Comparison of ENCODE assay signal across 29 mouse cellular contexts in genomic region chr1:72728781-72729180, GRCm38 (mm10). TPM values are rescaled to one million over a fixed set of nuclear protein-coding genes. Genes with fewer than 3 reads are reported as not detected.
DNase-seq lines count a peak whose midpoint lies in the region; ATAC-seq and TF ChIP-seq lines count a peak whose summit lies in the region.
"Had no signal": no experiment of that assay in that cellular context is flagged by ENCODE, and none has a peak within 500 bp of the region (broad histone marks: within the 10 kb centered on the region; RNA-seq: fewer than 3 reads in every experiment).

No protein-coding gene starts in this region.

- no peak for TF ChIP-seq CTCF in intestine, postnatal 0 days (IDR thresholded peaks at IDR 0.05; ENCODE audit: low read depth)
- no peak for TF ChIP-seq CTCF in kidney, postnatal 0 days (IDR thresholded peaks at IDR 0.05; ENCODE audit: low read depth)

- ATAC-seq in intestine, embryonic 15.5 days, result peak; percentile 68
- ATAC-seq in intestine, postnatal 0 days, result no peak
- ATAC-seq in kidney, postnatal 0 days (replicated peaks; ENCODE audit: low FRiP score, low read depth), result no peak
- ATAC-seq in limb, embryonic 13.5 days (ENCODE audit: low FRiP score, low read depth), result peak; percentile 25; the same call in 1 of the 2 replicates
- ATAC-seq in neural tube, embryonic 14.5 days (ENCODE audit: low read depth), result peak; percentile 79
- no peak for ATAC-seq in hindbrain, embryonic 11.5 days (ENCODE audit: low FRiP score)
- ATAC-seq: forebrain, embryonic 14.5 days; forebrain, postnatal 0 days; Patski had no signal

- no peaks in the 10 kb centered on the region for H3K27me3 ChIP-seq in intestine, embryonic 15.5 days (replicated peaks)
- no peaks in the 10 kb centered on the region for H3K27me3 ChIP-seq in intestine, postnatal 0 days (replicated peaks; ENCODE audit: control insufficient read depth, insufficient read depth, low read length)
- no peaks in the 10 kb centered on the region for H3K27me3 ChIP-seq in kidney, postnatal 0 days (ENCODE audit: insufficient read depth, low read length)
- no peaks in the 10 kb centered on the region; the same call in 1 of the 2 replicates for H3K27me3 ChIP-seq in limb, embryonic 13.5 days
- H3K27me3 ChIP-seq in neural tube, embryonic 14.5 days (ENCODE audit: control insufficient read depth, insufficient read depth, low read length), result no peaks in the 10 kb centered on the region
- no peaks in the 10 kb centered on the region for H3K27me3 ChIP-seq in hindbrain, embryonic 11.5 days (ENCODE audit: control insufficient read depth, insufficient read depth, low read length)
- H3K27me3 ChIP-seq: CH12.LX; embryonic facial prominence, embryonic 12.5 days; embryonic facial prominence, embryonic 15.5 days; hindbrain, embryonic 13.5 days; Patski had no signal

- H3K4me1 ChIP-seq in intestine, embryonic 15.5 days (replicated peaks), result no peaks in the 10 kb centered on the region
- no peaks in the 10 kb centered on the region for H3K4me1 ChIP-seq in intestine, postnatal 0 days (replicated peaks; ENCODE audit: control insufficient read depth, insufficient read depth, low read length)
- H3K4me1 ChIP-seq in kidney, postnatal 0 days (replicated peaks; ENCODE audit: insufficient read depth, low read length), result no peaks in the 10 kb centered on the region
- H3K4me1 ChIP-seq in limb, embryonic 13.5 days, result peaks cover 31% of the 10 kb centered on the region
- no peaks in the 10 kb centered on the region for H3K4me1 ChIP-seq in neural tube, embryonic 14.5 days (ENCODE audit: control insufficient read depth, insufficient read depth, low read length)
- no peaks in the 10 kb centered on the region for H3K4me1 ChIP-seq in hindbrain, embryonic 11.5 days (replicated peaks; ENCODE audit: control insufficient read depth, insufficient read depth, low read length)
- H3K4me1 ChIP-seq: hindbrain, embryonic 13.5 days had no signal

- no peak overlapping the region for H3K9ac ChIP-seq in intestine, embryonic 15.5 days
- H3K9ac ChIP-seq in intestine, postnatal 0 days (ENCODE audit: low read depth, low read length), result no peak overlapping the region
- H3K9ac ChIP-seq in kidney, postnatal 0 days (ENCODE audit: low read depth, low read length), result no peak overlapping the region
- H3K9ac ChIP-seq in limb, embryonic 13.5 days, result no peak overlapping the region
- H3K9ac ChIP-seq in neural tube, embryonic 14.5 days (replicated peaks; ENCODE audit: low read depth, low read length), result no peak overlapping the region
- no peak overlapping the region for H3K9ac ChIP-seq in hindbrain, embryonic 11.5 days (ENCODE audit: low read depth, low read length)
- H3K9ac ChIP-seq: embryonic facial prominence, embryonic 12.5 days; embryonic facial prominence, embryonic 15.5 days; forebrain, postnatal 0 days; hindbrain, embryonic 13.5 days had no signal

- DNase-seq in kidney, postnatal 0 days (ENCODE audit: low spot score), result peak; percentile 64
- DNase-seq in kidney, postnatal 25 days, result no peak
- no peak for DNase-seq in hindbrain, embryonic 11.5 days (ENCODE audit: low spot score)
- DNase-seq: adrenal gland, postnatal 10 days; adrenal gland, postnatal 36 days; B cell, adult 2 months; cerebellum, adult 18-20 months; cerebellum, adult 9-10 months; cerebellum, postnatal 14 days; forebrain, postnatal 0 days; gastrocnemius, adult 2 months; gastrocnemius, postnatal 14 days; heart, adult 11 months had no signal

- H3K9me3 ChIP-seq in intestine, embryonic 15.5 days, result no peaks in the 10 kb centered on the region
- H3K9me3 ChIP-seq in intestine, postnatal 0 days (ENCODE audit: control insufficient read depth), result no peaks in the 10 kb centered on the region
- no peaks in the 10 kb centered on the region for H3K9me3 ChIP-seq in kidney, postnatal 0 days (replicated peaks; ENCODE audit: low read length)
- H3K9me3 ChIP-seq in limb, embryonic 13.5 days, result no peaks in the 10 kb centered on the region
- H3K9me3 ChIP-seq in neural tube, embryonic 14.5 days (ENCODE audit: control insufficient read depth, low read length), result no peaks in the 10 kb centered on the region
- no peaks in the 10 kb centered on the region for H3K9me3 ChIP-seq in hindbrain, embryonic 11.5 days (ENCODE audit: control insufficient read depth, low read length)
- H3K9me3 ChIP-seq: embryonic facial prominence, embryonic 12.5 days; embryonic facial prominence, embryonic 15.5 days; G1E; hindbrain, embryonic 13.5 days had no signal

- H3K4me3 ChIP-seq in intestine, embryonic 15.5 days (replicated peaks), result no peak overlapping the region
- H3K4me3 ChIP-seq in intestine, postnatal 0 days (ENCODE audit: low read depth, low read length), result no peak overlapping the region
- H3K4me3 ChIP-seq in kidney, postnatal 0 days (replicated peaks; ENCODE audit: low read depth, low read length), result no peak overlapping the region
- no peak overlapping the region for H3K4me3 ChIP-seq in limb, embryonic 13.5 days
- no peak overlapping the region for H3K4me3 ChIP-seq in neural tube, embryonic 14.5 days (ENCODE audit: low read depth, low read length)
- H3K4me3 ChIP-seq in hindbrain, embryonic 11.5 days (ENCODE audit: low read depth, low read length), result no peak overlapping the region
- H3K4me3 ChIP-seq: embryonic facial prominence, embryonic 12.5 days; embryonic facial prominence, embryonic 15.5 days; gastrocnemius, adult 2 months; hindbrain, embryonic 13.5 days had no signal

- H3K27ac ChIP-seq in intestine, embryonic 15.5 days, result no peak overlapping the region
- no peak overlapping the region for H3K27ac ChIP-seq in intestine, postnatal 0 days (ENCODE audit: low read depth, low read length)
- no peak overlapping the region for H3K27ac ChIP-seq in kidney, postnatal 0 days
- H3K27ac ChIP-seq in limb, embryonic 13.5 days, result peak overlapping the region; percentile 49; the same call in 1 of the 2 replicates
- H3K27ac ChIP-seq in neural tube, embryonic 14.5 days (ENCODE audit: low read depth, low read length), result no peak overlapping the region
- no peak overlapping the region for H3K27ac ChIP-seq in hindbrain, embryonic 11.5 days (ENCODE audit: low read depth, low read length)
- H3K27ac ChIP-seq: gastrocnemius, adult 2 months; hindbrain, embryonic 13.5 days had no signal

- 35% methylated on average over 4 of the region's 4 CpGs for WGBS in intestine, embryonic 15.5 days
- WGBS in intestine, postnatal 0 days, result 46% methylated on average over 4 of the region's 4 CpGs
- 32% methylated on average over 4 of the region's 4 CpGs for WGBS in kidney, postnatal 0 days
- 26% methylated on average over 4 of the region's 4 CpGs for WGBS in limb, embryonic 13.5 days
- WGBS in neural tube, embryonic 14.5 days, result 23% methylated on average over 4 of the region's 4 CpGs
- 92% methylated on average over 4 of the region's 4 CpGs for WGBS in hindbrain, embryonic 11.5 days

- H3K36me3 ChIP-seq in intestine, embryonic 15.5 days, result no peaks in the 10 kb centered on the region
- H3K36me3 ChIP-seq in intestine, postnatal 0 days (ENCODE audit: control insufficient read depth, insufficient read depth), result no peaks in the 10 kb centered on the region
- H3K36me3 ChIP-seq in kidney, postnatal 0 days (ENCODE audit: insufficient read depth, low read length), result no peaks in the 10 kb centered on the region
- H3K36me3 ChIP-seq in limb, embryonic 13.5 days, result no peaks in the 10 kb centered on the region
- H3K36me3 ChIP-seq in neural tube, embryonic 14.5 days (ENCODE audit: control insufficient read depth, insufficient read depth, low read length), result no peaks in the 10 kb centered on the region
- no peaks in the 10 kb centered on the region for H3K36me3 ChIP-seq in hindbrain, embryonic 11.5 days (ENCODE audit: control insufficient read depth, insufficient read depth, low read length)
- H3K36me3 ChIP-seq: embryonic facial prominence, embryonic 12.5 days; embryonic facial prominence, embryonic 15.5 days; G1E; hindbrain, embryonic 13.5 days had no signal

- no peak overlapping the region for H3K4me2 ChIP-seq in intestine, embryonic 15.5 days (replicated peaks)
- no peak overlapping the region for H3K4me2 ChIP-seq in intestine, postnatal 0 days (replicated peaks; ENCODE audit: low read depth)
- H3K4me2 ChIP-seq in kidney, postnatal 0 days (ENCODE audit: low read length), result no peak overlapping the region
- no peak overlapping the region for H3K4me2 ChIP-seq in limb, embryonic 13.5 days (replicated peaks)
- no peak overlapping the region for H3K4me2 ChIP-seq in neural tube, embryonic 14.5 days (ENCODE audit: low read depth, low read length)
- no peak overlapping the region for H3K4me2 ChIP-seq in hindbrain, embryonic 11.5 days (replicated peaks; ENCODE audit: low read depth, low read length)
- H3K4me2 ChIP-seq: embryonic facial prominence, embryonic 12.5 days; embryonic facial prominence, embryonic 15.5 days; heart, embryonic 11.5 days; hindbrain, embryonic 13.5 days had no signal

RNA-seq across cellular contexts. Expression of gene Rpl37a, which starts 17.7 kb away (rescaled TPM):
- polyA plus RNA-seq in intestine, embryonic 15.5 days (2015; fragmentation: Nextera tagmentation; extraction: Ambion mirVana), result 1,771 and 1,885 TPM in 2 replicates
- 1,358 and 1,438 TPM in 2 replicates for polyA plus RNA-seq in intestine, postnatal 0 days (2015; fragmentation: Nextera tagmentation; extraction: Ambion mirVana)
- 2,374 and 2,839 TPM in 2 replicates for polyA plus RNA-seq in kidney, postnatal 0 days (2015; fragmentation: Nextera tagmentation; extraction: Ambion mirVana)
- polyA plus RNA-seq in limb, embryonic 13.5 days (2015; fragmentation: Nextera tagmentation; extraction: Ambion mirVana), result 1,700 and 1,730 TPM in 2 replicates
- polyA plus RNA-seq in neural tube, embryonic 14.5 days (2014; fragmentation: Nextera tagmentation; extraction: Ambion mirVana), result 1,040 and 1,059 TPM in 2 replicates
- 1,424 and 1,478 TPM in 2 replicates for polyA plus RNA-seq in hindbrain, embryonic 11.5 days (2014; fragmentation: Nextera tagmentation; extraction: Ambion mirVana)

RNA-seq across cellular contexts. Expression of gene Ankar, which starts 28.4 kb away (rescaled TPM):
- polyA plus RNA-seq in intestine, embryonic 15.5 days (2015; fragmentation: Nextera tagmentation; extraction: Ambion mirVana), result not detected in 2 replicates
- not detected in 2 replicates for polyA plus RNA-seq in intestine, postnatal 0 days (2015; fragmentation: Nextera tagmentation; extraction: Ambion mirVana)
- polyA plus RNA-seq in kidney, postnatal 0 days (2015; fragmentation: Nextera tagmentation; extraction: Ambion mirVana), result not detected in 2 replicates
- not detected in 2 replicates for polyA plus RNA-seq in limb, embryonic 13.5 days (2015; fragmentation: Nextera tagmentation; extraction: Ambion mirVana)
- not detected in 2 replicates for polyA plus RNA-seq in neural tube, embryonic 14.5 days (2014; fragmentation: Nextera tagmentation; extraction: Ambion mirVana)
- 0.05 TPM in 1 of 2 replicates, not detected in the other for polyA plus RNA-seq in hindbrain, embryonic 11.5 days (2014; fragmentation: Nextera tagmentation; extraction: Ambion mirVana)
- polyA plus RNA-seq: embryonic facial prominence, embryonic 12.5 days; embryonic facial prominence, embryonic 15.5 days; forebrain, embryonic 11.5 days; forebrain, embryonic 14.5 days; forebrain, postnatal 0 days; frontal cortex, adult 2 months; G1E; heart, embryonic 11.5 days; heart, embryonic 14.5 days; heart, postnatal 0 days; hindbrain, embryonic 13.5 days; Patski had no signal

Comparison
In these comparisons a context has a peak if more than half of its experiments do, and no peak if none do; other contexts are left out.
1. ATAC-seq: peak in intestine, embryonic 15.5 days (single experiment), limb, embryonic 13.5 days (single experiment) and neural tube, embryonic 14.5 days (single experiment); none in intestine, postnatal 0 days (single experiment), kidney, postnatal 0 days (single experiment) and hindbrain, embryonic 11.5 days (single experiment).